Mouse (Mus musculus): ENCODE results near the gene Mylip. TPM values are rescaled to one million over a fixed set of nuclear protein-coding genes. Genes with fewer than 3 reads are reported as not detected.

Mylip gene
- polyA plus RNA-seq, 1 experiment from 2014 or later, result 7.0 TPM

GRCm38 (mm10) chr13:45374846-45375245 lies 14.7 kb upstream of the Mylip start:
- Histone ChIP-seq H3K27me3 (replicated peaks) (peaks cover 29% of the 10 kb centered on the region), H3K4me3 (no peak overlapping the region), H3K4me2 (no peak overlapping the region), H3K4me1 (no peaks in the 10 kb centered on the region), H3K9me3 (replicated peaks) (no peaks in the 10 kb centered on the region), H3K27ac (no peak overlapping the region), H3K9ac (no peak overlapping the region), H3K36me3 (no peaks in the 10 kb centered on the region)
- ATAC-seq, result no peak
- 36% methylated on average over 6 of the region's 6 CpGs for WGBS (ENCODE audit: insufficient replicate concordance)

GRCm38 (mm10) chr13:45382208-45382607 lies 7.3 kb upstream of the Mylip start:
- ATAC-seq, result no peak
- Histone ChIP-seq H3K27me3 (replicated peaks) (peaks cover 26% of the 10 kb centered on the region), H3K4me1 (peaks cover 26% of the 10 kb centered on the region), H3K9ac (no peak overlapping the region), H3K27ac (no peak overlapping the region), H3K4me2 (no peak overlapping the region), H3K4me3 (no peak overlapping the region), H3K36me3 (no peaks in the 10 kb centered on the region), H3K9me3 (replicated peaks) (no peaks in the 10 kb centered on the region)
- 34% methylated on average over 7 of the region's 7 CpGs for WGBS (ENCODE audit: insufficient replicate concordance)

GRCm38 (mm10) chr13:45384636-45385035 lies 4.9 kb upstream of the Mylip start:
- WGBS (ENCODE audit: insufficient replicate concordance), result 80% methylated on average over 2 of the region's 2 CpGs
- no peak overlapping the region for H3K4me2 ChIP-seq
- no peak for ATAC-seq
- H3K9me3 ChIP-seq (replicated peaks), result no peaks in the 10 kb centered on the region
- H3K27me3 ChIP-seq (replicated peaks), result peaks cover 31% of the 10 kb centered on the region
- H3K27ac ChIP-seq, result 0 out of 2 replicates have a peak overlapping the region, but pooled peaks have one; percentile 43
- H3K36me3 ChIP-seq, result no peaks in the 10 kb centered on the region
- peaks cover 38% of the 10 kb centered on the region for H3K4me1 ChIP-seq
- no peak overlapping the region for H3K4me3 ChIP-seq
- H3K9ac ChIP-seq, result no peak overlapping the region

- no peaks in the 10 kb centered on the region for H3K36me3 ChIP-seq
- H3K27me3 ChIP-seq (replicated peaks), result peaks cover 28% of the 10 kb centered on the region
- no peak overlapping the region for H3K4me2 ChIP-seq
- peak; percentile 23 for ATAC-seq
- peaks cover 38% of the 10 kb centered on the region for H3K4me1 ChIP-seq
- H3K4me3 ChIP-seq, result no peak overlapping the region
- peak overlapping the region; percentile 43 for H3K27ac ChIP-seq
- H3K9ac ChIP-seq, result no peak overlapping the region
- no peaks in the 10 kb centered on the region for H3K9me3 ChIP-seq (replicated peaks)
- 70% methylated on average over 6 of the region's 6 CpGs for WGBS (ENCODE audit: insufficient replicate concordance)
Observed at GRCm38 (mm10) chr13:45385521-45385920, 4.0 kb upstream of the Mylip start.

- H3K9ac ChIP-seq, result no peak overlapping the region
- no peaks in the 10 kb centered on the region for H3K36me3 ChIP-seq
- no peak for ATAC-seq
- no peak overlapping the region for H3K27ac ChIP-seq
- no peaks in the 10 kb centered on the region for H3K9me3 ChIP-seq (replicated peaks)
- H3K4me3 ChIP-seq, result no peak overlapping the region
- WGBS (ENCODE audit: insufficient replicate concordance), result 84% methylated on average over 14 of the region's 14 CpGs
- H3K4me1 ChIP-seq, result peaks cover 45% of the 10 kb centered on the region
- no peak overlapping the region for H3K4me2 ChIP-seq
- peaks cover 22% of the 10 kb centered on the region for H3K27me3 ChIP-seq (replicated peaks)
Observed at GRCm38 (mm10) chr13:45386253-45386652, 3.3 kb upstream of the Mylip start.

- H3K9ac ChIP-seq, result no peak overlapping the region
- no peak for ATAC-seq
- no peak overlapping the region for H3K27ac ChIP-seq
- H3K36me3 ChIP-seq, result peaks cover 4% of the 10 kb centered on the region
- peaks cover 53% of the 10 kb centered on the region for H3K4me1 ChIP-seq
- H3K27me3 ChIP-seq (replicated peaks), result peaks cover 22% of the 10 kb centered on the region
- no peaks in the 10 kb centered on the region for H3K9me3 ChIP-seq (replicated peaks)
- WGBS (ENCODE audit: insufficient replicate concordance), result 94% methylated on average over 4 of the region's 4 CpGs
- H3K4me2 ChIP-seq, result no peak overlapping the region
- no peak overlapping the region for H3K4me3 ChIP-seq
Observed at GRCm38 (mm10) chr13:45387231-45387630, 2.3 kb upstream of the Mylip start.

- no peaks in the 10 kb centered on the region for H3K9me3 ChIP-seq (replicated peaks)
- no peak for ATAC-seq
- peaks cover 22% of the 10 kb centered on the region for H3K27me3 ChIP-seq (replicated peaks)
- H3K4me2 ChIP-seq, result peak overlapping the region; percentile 89
- peaks cover 58% of the 10 kb centered on the region for H3K4me1 ChIP-seq
- H3K27ac ChIP-seq, result peak overlapping the region; percentile 78
- H3K36me3 ChIP-seq, result peaks cover 15% of the 10 kb centered on the region
- peak overlapping the region; percentile 90; the same call in 1 of the 2 replicates for H3K4me3 ChIP-seq
- WGBS (ENCODE audit: insufficient replicate concordance), result 64% methylated on average over 16 of the region's 16 CpGs
- H3K9ac ChIP-seq, result peak overlapping the region; percentile 72
Observed at GRCm38 (mm10) chr13:45388254-45388805, 1.2 kb upstream of the Mylip start.

GRCm38 (mm10) chr13:45388889-45389288 lies 653 bp upstream of the Mylip start:
- no peaks in the 10 kb centered on the region for H3K9me3 ChIP-seq (replicated peaks)
- peaks cover 22% of the 10 kb centered on the region for H3K27me3 ChIP-seq (replicated peaks)
- peak overlapping the region; percentile 78 for H3K27ac ChIP-seq
- peak; percentile 38 for ATAC-seq
- peaks cover 63% of the 10 kb centered on the region for H3K4me1 ChIP-seq
- H3K4me3 ChIP-seq, result peak overlapping the region; percentile 90
- peak overlapping the region; percentile 89 for H3K4me2 ChIP-seq
- 27% methylated on average over 4 of the region's 4 CpGs for WGBS (ENCODE audit: insufficient replicate concordance)
- H3K9ac ChIP-seq, result peak overlapping the region; percentile 72
- peaks cover 19% of the 10 kb centered on the region for H3K36me3 ChIP-seq

- peak overlapping the region; percentile 90 for H3K4me3 ChIP-seq
- H3K27ac ChIP-seq, result peak overlapping the region; percentile 84
- peak overlapping the region; percentile 89 for H3K4me2 ChIP-seq
- H3K27me3 ChIP-seq (replicated peaks), result peaks cover 20% of the 10 kb centered on the region
- WGBS (ENCODE audit: insufficient replicate concordance), result 3% methylated on average over 25 of the region's 25 CpGs
- peaks cover 34% of the 10 kb centered on the region for H3K36me3 ChIP-seq
- H3K9me3 ChIP-seq (replicated peaks), result no peaks in the 10 kb centered on the region
- H3K9ac ChIP-seq, result peak overlapping the region; percentile 94
- peak; percentile 12; the same call in 1 of the 2 replicates for ATAC-seq
- H3K4me1 ChIP-seq, result peaks cover 70% of the 10 kb centered on the region
Observed at GRCm38 (mm10) chr13:45390312-45390961, 895 bp downstream of the Mylip start.

- no peak for ATAC-seq
- Histone ChIP-seq H3K9me3 (replicated peaks) (no peaks in the 10 kb centered on the region), H3K4me1 (peaks cover 69% of the 10 kb centered on the region), H3K36me3 (peaks cover 42% of the 10 kb centered on the region), H3K4me3 (peak overlapping the region; percentile 90), H3K9ac (peak overlapping the region; percentile 94), H3K27ac (peak overlapping the region; percentile 84), H3K27me3 (replicated peaks) (peaks cover 16% of the 10 kb centered on the region), H3K4me2 (peak overlapping the region; percentile 89)
- WGBS (ENCODE audit: insufficient replicate concordance), result 14% methylated on average over 19 of the region's 19 CpGs
Observed at GRCm38 (mm10) chr13:45390962-45391853, 1.7 kb downstream of the Mylip start.

- ATAC-seq, result no peak
- Histone ChIP-seq H3K36me3 (peaks cover 50% of the 10 kb centered on the region), H3K27me3 (replicated peaks) (peaks cover 13% of the 10 kb centered on the region), H3K4me3 (peak overlapping the region; percentile 90), H3K4me2 (peak overlapping the region; percentile 89), H3K27ac (peak overlapping the region; percentile 84), H3K4me1 (peaks cover 71% of the 10 kb centered on the region), H3K9ac (peak overlapping the region; percentile 94), H3K9me3 (replicated peaks) (no peaks in the 10 kb centered on the region)
- 38% methylated on average over 9 of the region's 9 CpGs for WGBS (ENCODE audit: insufficient replicate concordance)
Observed at GRCm38 (mm10) chr13:45391854-45392454, 2.4 kb downstream of the Mylip start.
